Mouse (Mus musculus) embryonic facial prominence, embryonic 15.5 days (tissue): ENCODE results near the gene Prl8a2. TPM values are rescaled to one million over a fixed set of nuclear protein-coding genes. Genes with fewer than 3 reads are reported as not detected.

Experiments
- ATAC-seq: fragments of 200-750 bp; cut with Nextera tagmentation; 2 replicates; pipeline ENCODE4 v1.8.0; 2017; ENCODE audit warnings: low read depth, moderate TSS enrichment; ENCODE audit not compliant: insufficient number of reproducible peaks, low FRiP score, low TSS enrichment
- H3K27ac ChIP-seq: fragments of 300-500 bp; sonication (generic); replicated peaks from 2 replicates; pipeline ENCODE4 v1.5.1; 2015; ENCODE audit warnings: mild to moderate bottlenecking, inconsistent platforms
- H3K27me3 ChIP-seq: fragments of 300-500 bp; sonication (generic); 2 replicates; pipeline ENCODE4 v1.6.1; 2015; ENCODE audit warnings: inconsistent platforms
- H3K36me3 ChIP-seq: fragments of 300-500 bp; sonication (generic); 2 replicates; pipeline ENCODE4 v1.6.1; 2015; ENCODE audit warnings: mild to moderate bottlenecking, inconsistent platforms
- H3K4me1 ChIP-seq: fragments of 300-500 bp; sonication (generic); 2 replicates; pipeline ENCODE4 v1.6.1; 2015; ENCODE audit warnings: inconsistent platforms
- H3K4me2 ChIP-seq: fragments of 300-500 bp; sonication (generic); replicated peaks from 2 replicates; pipeline ENCODE4 v1.6.1; 2015; ENCODE audit warnings: mild to moderate bottlenecking, inconsistent platforms
- H3K4me3 ChIP-seq: fragments of 300-500 bp; sonication (generic); replicated peaks from 2 replicates; pipeline ENCODE4 v1.5.1; 2015; ENCODE audit warnings: mild to moderate bottlenecking, inconsistent platforms
- H3K9ac ChIP-seq: fragments of 300-500 bp; sonication (generic); 2 replicates; pipeline ENCODE4 v1.6.1; 2015; ENCODE audit warnings: inconsistent platforms
- H3K9me3 ChIP-seq: fragments of 300-500 bp; sonication (generic); replicated peaks from 2 replicates; pipeline ENCODE4 v1.6.1; 2016; ENCODE audit warnings: inconsistent platforms
- WGBS: fragments of 180-500 bp; shearing (Covaris S2); methylation state at CpG from one replicate; pipeline ENCODE4 v1.1.7; 2015; 5-methylcytosine and 5-hydroxymethylcytosine counted together
- polyA plus RNA-seq: library from polyadenylated mRNA; unstranded; fragments of >200 nt; fragmentation: Nextera tagmentation; extraction: Ambion mirVana; gene quantifications from 2 replicates; pipeline ENCODE4 v1.2.1, GENCODE M21; 2015

Gene Prl8a2
- polyA plus RNA-seq = not detected in 2 replicates

DNA sequence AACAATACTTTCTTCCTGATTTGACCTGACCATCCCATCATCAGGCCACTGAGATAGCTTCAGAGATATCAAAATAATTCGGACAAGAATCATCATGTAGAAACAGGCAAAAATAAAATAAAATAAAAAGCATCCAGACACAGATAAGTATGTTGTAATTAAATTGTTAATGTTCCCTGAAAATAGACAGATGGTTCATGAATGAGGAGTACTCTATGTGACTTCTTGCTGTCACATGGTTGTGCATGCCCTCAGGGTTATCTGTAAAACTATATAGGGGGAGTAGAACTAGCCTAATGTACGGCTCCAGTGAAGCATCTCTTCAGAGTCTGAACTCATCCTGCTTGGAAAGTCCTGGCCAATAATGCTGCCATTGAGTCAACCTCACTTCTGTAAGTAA is at the start of gene Prl8a2:
Gene Prl8a2, plus strand, starts transcription at position 301 of the 400 bp plus-strand sequence.
- no peak within 1 kb of the TSS for H3K27ac ChIP-seq
- H3K4me3 ChIP-seq = no peak within 1 kb of the TSS
- H3K9me3 ChIP-seq = no peaks in the 10 kb centered on the region
- H3K36me3 ChIP-seq = no peaks in the 10 kb centered on the region
- no peaks in the 10 kb centered on the region for H3K27me3 ChIP-seq
- no peak within 1 kb of the TSS for H3K4me2 ChIP-seq
- ATAC-seq = no peak
- no peaks in the 10 kb centered on the region for H3K4me1 ChIP-seq
- 67% methylated on average over 2 of the region's 2 CpGs for WGBS
- H3K9ac ChIP-seq = no peak within 1 kb of the TSS

DNA sequence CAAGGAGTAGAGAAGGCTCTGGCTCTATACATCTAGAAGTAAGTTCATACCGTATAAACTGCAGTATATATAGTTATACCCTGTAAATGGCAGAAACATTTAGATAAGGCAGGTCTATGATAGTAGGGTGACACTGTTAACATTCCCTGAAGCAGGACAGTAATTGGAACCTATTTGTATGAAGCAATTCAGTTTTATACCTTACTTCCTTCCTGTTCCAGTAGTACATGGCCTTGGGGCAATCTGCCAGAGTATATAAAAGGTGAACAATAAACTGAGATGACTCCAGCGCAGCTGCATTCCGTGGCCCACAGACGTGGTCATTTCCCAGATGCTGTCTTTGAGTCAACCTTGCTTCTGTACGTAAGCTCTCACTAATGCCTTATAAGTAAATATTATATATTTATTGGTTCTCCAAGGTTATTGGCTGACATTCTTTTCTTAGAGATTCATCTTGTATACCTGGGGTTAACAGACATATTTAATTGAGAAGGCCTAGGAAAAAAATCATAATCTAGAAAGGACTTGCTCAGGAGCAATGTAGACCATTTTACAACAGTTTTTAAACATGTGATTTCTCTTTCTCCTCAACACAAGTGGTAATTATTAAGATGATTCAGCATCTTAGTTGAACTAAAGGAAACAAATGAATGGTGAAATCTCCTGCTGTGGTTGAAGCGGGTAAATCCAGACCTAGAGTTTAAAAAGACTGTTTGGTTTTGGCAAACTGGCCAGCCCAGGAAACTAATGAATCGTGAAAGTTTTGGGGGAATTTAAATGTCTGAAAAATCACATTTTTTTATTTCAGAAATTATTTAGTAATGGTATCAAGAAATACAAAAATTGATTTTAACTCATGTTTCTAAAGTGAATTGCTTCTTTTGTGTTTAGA is 32.9 kb upstream of the Prl8a2 start, which contains the start of gene Prl6a1:
Gene Prl6a1, plus strand, starts transcription at position 294 of the 892 bp plus-strand sequence.
- Histone ChIP-seq H3K4me2 (no peak within 1 kb of the TSS), H3K27me3 (no peaks in the 10 kb centered on the region), H3K9ac (no peak within 1 kb of the TSS), H3K36me3 (no peaks in the 10 kb centered on the region), H3K4me3 (no peak within 1 kb of the TSS), H3K27ac (no peak within 1 kb of the TSS), H3K4me1 (no peaks in the 10 kb centered on the region), H3K9me3 (no peaks in the 10 kb centered on the region)
- no peak for ATAC-seq
- WGBS = 70% methylated on average over 7 of the region's 7 CpGs

DNA sequence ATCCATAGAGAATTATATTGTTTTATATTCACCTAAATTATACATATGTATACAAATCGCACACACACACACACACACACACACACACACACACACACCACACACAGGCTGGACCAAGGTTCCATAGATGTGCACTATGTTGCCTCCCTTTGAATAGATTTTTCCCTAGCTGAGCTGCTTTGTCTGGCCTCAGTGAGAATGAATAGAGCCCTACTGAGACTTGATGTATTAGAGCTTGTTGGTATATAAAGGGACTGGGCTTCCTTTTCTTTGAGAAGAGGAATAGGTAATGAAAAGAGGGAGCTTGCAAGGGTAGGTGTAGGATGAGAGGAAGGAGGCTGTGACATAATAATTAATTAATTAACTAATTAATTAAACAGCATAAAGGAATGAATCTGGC is 10.5 kb upstream of the Prl8a2 start:
- H3K27me3 ChIP-seq = no peaks in the 10 kb centered on the region
- no peaks in the 10 kb centered on the region for H3K9me3 ChIP-seq
- no peaks in the 10 kb centered on the region for H3K36me3 ChIP-seq
- H3K27ac ChIP-seq = no peak overlapping the region
- ATAC-seq = no peak
- H3K9ac ChIP-seq = no peak overlapping the region
- 100% methylated on average over 1 of the region's 1 CpGs for WGBS
- no peak overlapping the region for H3K4me3 ChIP-seq
- H3K4me1 ChIP-seq = no peaks in the 10 kb centered on the region
- H3K4me2 ChIP-seq = no peak overlapping the region

DNA sequence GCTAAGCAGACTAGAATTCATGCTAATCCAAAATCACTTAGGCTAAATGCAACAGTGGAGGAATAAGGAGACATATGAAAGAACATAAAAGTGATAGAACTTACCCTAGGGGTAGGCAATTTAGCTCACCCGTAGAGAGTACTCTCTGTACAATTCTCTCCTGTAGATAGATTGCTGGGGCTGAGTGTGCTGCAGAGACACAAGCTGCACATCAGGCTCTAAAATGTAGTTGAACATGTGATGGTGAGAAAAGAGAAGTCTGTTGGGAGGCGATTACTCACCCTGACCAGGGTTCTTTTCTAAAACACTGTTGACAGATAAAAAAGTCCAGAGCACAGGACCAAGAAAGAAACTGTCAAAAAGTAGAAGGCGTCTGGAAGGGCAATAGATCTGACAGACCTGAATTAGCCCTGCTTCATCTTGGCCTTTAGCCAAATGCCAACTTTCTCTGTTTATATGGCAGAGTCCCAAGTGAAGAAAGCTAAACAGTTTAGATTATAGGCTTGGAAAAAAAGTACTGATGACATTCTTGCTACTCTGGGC is 2.7 kb upstream of the Prl8a2 start:
- Histone ChIP-seq H3K27me3 (no peaks in the 10 kb centered on the region), H3K27ac (no peak overlapping the region), H3K4me1 (no peaks in the 10 kb centered on the region), H3K9ac (no peak overlapping the region), H3K4me2 (no peak overlapping the region), H3K9me3 (no peaks in the 10 kb centered on the region), H3K4me3 (no peak overlapping the region), H3K36me3 (no peaks in the 10 kb centered on the region)
- no peak for ATAC-seq
- 53% methylated on average over 3 of the region's 3 CpGs for WGBS

DNA sequence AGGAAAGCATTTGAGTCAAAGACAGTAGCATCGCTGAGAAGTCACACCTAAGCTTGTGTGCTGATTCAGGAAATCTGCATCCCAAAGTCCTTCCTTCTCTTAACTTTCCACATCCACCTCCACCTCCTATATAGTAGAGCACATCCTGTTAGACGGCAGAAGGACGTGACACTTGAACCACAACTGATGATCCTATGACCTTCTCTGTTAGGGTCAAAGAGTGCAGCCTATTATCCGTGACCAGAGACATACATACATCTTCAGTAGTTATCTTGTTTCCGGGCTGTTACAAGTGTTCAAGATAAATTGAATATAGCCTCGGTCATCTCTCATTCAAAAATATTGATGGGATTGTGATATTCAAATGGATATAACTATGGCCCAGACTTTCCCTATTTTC is 45.3 kb downstream of the Prl8a2 start, which contains the start of gene Prl2b1:
Gene Prl2b1, minus strand, starts transcription at position 101 of the 400 bp plus-strand sequence.
- Histone ChIP-seq H3K27me3 (no peaks in the 10 kb centered on the region), H3K36me3 (no peaks in the 10 kb centered on the region), H3K9me3 (no peaks in the 10 kb centered on the region), H3K4me1 (no peaks in the 10 kb centered on the region), H3K27ac (no peak within 1 kb of the TSS), H3K9ac (no peak within 1 kb of the TSS), H3K4me2 (no peak within 1 kb of the TSS), H3K4me3 (no peak within 1 kb of the TSS)
- ATAC-seq = no peak
- 70% methylated on average over 6 of the region's 6 CpGs for WGBS

DNA sequence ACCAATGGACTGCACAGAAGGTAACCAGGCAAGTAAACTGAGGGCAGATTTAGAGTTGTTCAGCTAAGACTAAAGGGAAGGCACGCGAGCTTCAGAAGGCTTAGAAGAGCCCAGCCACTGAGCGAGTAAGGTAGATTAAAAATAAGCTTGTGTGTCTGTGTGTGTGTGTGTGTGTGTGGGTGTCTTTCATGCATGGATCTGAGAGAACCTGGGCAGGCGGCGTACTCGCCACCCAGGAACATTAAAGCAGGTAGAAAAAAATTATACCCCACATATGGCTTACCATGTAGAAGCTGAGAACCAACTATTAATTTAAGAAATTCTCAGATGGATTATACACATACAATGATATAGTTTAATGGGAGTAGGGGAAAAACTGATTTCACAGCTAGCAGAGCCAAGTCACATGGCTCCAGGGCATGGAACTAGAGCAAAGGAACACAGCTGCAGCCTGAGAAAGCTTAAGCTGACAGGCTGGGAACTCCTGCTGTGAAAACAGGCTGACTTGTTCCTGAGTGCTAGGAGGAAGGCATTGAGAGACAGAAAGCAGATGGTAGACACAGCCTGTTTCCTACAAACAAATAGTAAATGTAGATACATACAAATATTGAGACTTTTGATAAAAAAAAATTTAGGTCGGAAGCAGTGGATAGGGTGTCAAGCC is 53.7 kb downstream of the Prl8a2 start:
- WGBS = 82% methylated on average over 7 of the region's 7 CpGs

More for the DNA sequence above, 53.7 kb downstream of the Prl8a2 start:
- Histone ChIP-seq H3K9ac (no peak overlapping the region), H3K27me3 (no peaks in the 10 kb centered on the region), H3K4me2 (no peak overlapping the region), H3K9me3 (no peaks in the 10 kb centered on the region), H3K27ac (no peak overlapping the region), H3K36me3 (no peaks in the 10 kb centered on the region), H3K4me1 (no peaks in the 10 kb centered on the region), H3K4me3 (no peak overlapping the region)
- no peak for ATAC-seq

Other genes with a start within 250 kb of the Prl8a2 start
- gene Prl3d2, start 224.0 kb upstream of the Prl8a2 start, polyA plus RNA-seq = not detected in 2 replicates
- not detected in 2 replicates for gene Prl3d3, start 188.9 kb upstream of the Prl8a2 start, polyA plus RNA-seq
- not detected in 2 replicates for gene Prl3c1, start 149.0 kb upstream of the Prl8a2 start, polyA plus RNA-seq
- gene Prl3b1, start 103.8 kb upstream of the Prl8a2 start, polyA plus RNA-seq = not detected in 2 replicates
- not detected in 2 replicates for gene Prl3a1, start 86.2 kb upstream of the Prl8a2 start, polyA plus RNA-seq
- not detected in 2 replicates for gene Prl6a1, start 33.0 kb upstream of the Prl8a2 start, polyA plus RNA-seq
- gene Prl2b1, start 45.2 kb downstream of the Prl8a2 start, polyA plus RNA-seq = not detected in 2 replicates
- not detected in 2 replicates for gene Prl8a6, start 93.0 kb downstream of the Prl8a2 start, polyA plus RNA-seq
- not detected in 2 replicates for gene Prl8a8, start 167.5 kb downstream of the Prl8a2 start, polyA plus RNA-seq
- not detected in 2 replicates for gene Prl8a9, start 218.9 kb downstream of the Prl8a2 start, polyA plus RNA-seq
- not detected in 2 replicates for gene Prl8a1, start 236.5 kb downstream of the Prl8a2 start, polyA plus RNA-seq